Mouse (Mus musculus) T-cell, adult 2 months (primary cell): ENCODE measurements around the gene Mall.
A peak's percentile ranks its signal among the peaks of the same experiment; 100 is the strongest.

Experiments
- DNase-seq: peaks from one replicate; pipeline ENCODE4 v3.0.0; 2022; ENCODE audit warnings: low spot score

The Mall gene

DNA sequence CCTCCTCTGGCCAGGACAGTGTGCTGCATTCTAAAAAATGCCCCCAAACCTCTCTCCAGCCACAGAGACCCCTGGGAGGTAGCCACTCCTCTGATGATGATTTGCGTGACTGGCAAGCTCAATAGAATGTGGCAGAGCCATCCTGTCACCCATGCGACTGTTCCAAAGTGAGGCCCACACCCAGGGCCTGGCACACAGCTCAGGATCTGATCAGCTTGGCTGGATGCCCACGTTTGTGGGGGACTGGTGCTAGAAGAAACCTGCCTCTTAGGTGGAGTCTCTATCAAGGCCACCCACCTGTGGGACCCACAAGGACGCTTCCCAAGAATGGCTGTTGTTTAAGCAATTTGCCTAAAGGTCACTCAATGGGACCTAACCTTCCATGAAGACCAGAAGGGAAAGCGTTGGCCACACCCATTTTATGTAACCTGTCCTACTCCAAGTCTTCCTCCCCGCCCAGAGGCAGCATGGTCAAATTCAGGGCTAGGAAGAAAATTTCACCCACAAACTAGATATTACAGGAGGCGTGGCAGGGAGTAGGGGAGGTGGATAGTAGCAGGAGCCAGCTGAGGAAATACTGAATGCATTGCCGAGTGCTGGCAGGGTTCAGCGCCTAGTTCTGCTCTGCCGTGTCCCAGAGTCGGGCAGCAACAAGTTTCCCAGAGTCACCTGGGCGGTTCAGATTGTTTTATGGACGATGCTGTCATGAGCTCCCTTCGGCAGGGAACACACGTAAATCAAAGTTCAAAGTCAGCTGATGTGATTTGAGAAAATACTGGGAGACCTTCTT, 876 bp downstream of the Mall start:
- no peak for DNase-seq

DNA sequence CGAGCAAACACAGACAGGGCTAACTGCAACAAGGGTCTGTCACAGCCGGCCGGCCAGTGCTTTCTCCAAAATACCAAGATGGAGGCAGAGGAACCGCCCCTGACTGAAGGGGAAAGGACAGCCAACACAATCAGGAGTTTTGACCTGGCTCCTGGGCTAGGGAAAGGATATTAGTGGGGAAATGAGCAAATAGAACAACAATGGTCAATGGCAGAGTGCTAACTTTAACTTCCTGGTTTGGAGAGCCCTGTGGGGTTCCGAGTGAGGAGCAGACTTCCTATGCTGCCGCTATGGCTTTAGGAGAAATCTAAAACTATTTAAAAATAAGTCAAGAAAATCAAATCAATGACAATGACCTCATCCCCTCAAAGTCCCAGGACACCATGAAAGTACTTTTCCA, 1.6 kb downstream of the Mall start:
- DNase-seq: no peak

DNA sequence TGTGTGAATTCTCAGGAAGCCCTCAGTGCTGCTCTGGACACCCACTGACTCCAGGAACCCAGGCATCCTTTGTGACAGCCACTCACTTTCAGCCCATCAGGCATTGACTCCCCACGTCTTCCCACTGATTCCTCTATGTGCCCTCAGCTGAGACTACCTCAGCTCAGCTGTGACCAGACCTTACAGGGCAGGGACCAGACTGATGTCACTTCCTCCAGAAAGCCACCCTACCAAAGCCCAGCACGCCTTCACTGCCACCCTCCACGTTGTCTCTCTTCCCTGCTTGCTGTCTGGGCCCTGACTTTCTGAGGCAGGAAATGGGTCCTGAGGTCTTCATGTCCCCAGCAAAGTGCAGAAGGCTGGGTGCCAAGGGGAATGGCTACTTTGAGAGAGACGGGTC, 6.5 kb downstream of the Mall start:
- no peak for DNase-seq

DNA sequence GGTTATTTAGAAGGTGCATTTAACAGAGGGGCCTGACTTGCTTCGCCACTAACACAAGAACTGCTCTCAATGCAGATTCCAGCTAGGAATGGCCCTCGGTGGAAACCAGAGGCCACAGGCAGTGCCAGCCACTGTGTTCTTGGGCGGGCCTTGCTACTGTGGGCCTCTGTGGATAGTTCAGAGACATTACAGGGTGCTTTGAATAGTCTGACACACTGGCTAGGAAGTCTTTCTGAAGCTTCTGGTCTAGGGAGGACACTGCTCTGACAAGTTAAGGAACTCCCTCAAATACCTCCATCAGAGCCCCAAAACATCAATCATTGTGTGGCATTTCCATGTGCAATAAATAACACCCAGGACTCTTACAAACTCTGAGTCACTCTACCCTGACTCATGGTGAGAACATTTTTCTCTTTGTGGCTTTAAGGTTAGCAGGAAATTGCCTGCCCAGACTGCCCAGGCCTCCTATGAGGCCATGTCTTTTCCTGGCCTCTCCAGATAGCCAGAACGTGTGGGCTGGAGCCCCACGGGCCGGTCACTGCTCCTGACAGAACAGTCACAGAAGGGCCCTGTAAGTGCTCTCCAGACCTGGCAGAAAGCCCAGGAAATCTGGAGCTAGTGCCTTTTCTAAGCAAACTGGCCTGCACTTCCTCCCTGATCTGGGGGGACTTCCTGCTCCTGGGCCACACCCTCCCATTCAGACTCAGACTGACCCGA, 7.4 kb downstream of the Mall start:
- no peak for DNase-seq

DNA sequence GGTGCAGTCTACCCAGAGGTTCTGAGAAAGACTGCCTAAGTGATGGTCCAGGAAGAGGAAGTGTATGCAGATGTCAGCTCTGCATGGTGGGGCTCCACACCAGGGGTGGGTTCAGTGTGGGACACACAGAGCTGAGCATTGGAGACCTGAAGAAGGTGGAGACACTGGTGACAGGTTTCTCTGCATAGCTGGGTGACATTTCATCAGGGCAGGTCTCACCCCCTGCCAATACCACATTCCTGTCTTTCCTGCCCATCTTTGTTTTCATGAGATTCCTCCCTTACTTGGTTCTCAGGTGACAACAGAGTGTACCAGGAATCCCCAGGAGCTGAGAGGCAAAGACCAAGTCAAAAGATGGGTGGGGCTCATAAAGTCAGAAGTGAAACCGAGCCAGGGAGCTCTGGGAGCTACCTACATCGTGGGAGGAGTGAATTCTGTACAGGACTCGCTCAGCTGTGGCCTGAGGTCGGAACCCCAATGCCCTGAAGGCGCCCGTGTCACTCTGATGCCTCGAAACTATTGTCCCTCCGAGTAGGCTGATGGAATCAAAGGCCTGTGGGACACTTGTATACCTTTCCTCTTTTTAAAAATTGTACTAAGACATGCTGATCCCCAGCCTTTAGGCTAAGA, 10.8 kb downstream of the Mall start:
- DNase-seq: no peak

DNA sequence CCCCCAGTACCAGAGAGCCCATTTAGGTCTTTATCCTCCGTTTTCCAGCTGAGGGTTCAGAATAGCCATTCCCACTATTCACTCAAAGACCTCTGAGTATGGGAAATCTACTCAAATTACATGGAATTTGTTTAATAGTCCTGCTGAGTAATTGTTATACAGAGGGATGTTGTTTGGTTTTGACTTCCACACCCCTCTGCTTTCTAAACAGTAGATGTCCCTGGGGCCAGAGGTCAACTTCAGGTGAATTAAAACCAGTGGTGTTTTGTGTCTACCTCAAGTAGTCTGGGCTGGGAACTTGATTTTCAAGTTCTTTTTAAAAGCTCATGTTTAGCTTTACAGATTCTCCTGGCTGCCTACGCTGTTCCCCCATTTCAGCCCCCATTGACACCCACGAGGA, 15.0 kb downstream of the Mall start:
- DNase-seq: no peak

DNA sequence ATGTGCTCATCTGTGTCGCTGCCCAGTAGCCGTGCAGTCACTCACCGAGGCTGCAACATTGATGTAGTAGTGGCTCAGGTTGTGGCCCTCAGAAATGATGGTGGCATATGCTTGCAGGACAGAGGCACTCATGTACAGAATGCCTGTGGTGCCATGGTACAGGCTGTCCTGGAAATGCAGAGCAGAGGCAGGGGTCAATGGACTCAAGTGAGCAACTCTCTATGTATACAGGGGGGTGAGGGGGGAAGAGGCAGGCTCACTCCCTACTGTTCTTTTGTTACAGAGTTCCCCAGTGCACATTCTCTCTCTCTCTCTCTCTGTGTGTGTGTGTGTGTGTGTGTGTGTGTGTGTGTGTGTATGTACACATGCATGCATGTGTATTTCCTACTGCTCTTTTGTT, 20.9 kb downstream of the Mall start:
- no peak for DNase-seq

DNA sequence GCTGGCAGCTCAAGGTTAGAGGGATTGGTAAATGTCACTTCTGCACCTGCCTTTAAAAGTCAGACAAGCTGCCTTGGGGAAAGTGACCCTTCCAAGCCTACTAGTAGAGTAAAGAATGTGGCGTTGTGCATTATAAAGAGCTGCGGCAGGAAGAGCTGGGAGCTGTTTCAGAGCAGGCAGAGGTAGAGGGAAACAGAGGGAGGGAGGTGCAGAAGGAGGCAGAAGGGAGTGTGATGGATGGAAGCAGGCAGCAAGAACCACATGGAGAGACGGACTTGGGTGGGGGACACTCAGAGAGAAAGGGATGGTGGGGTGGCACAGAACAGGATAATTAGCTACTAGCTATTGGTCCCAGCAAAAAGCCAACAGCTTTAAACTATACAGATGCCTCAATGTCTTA, 21.7 kb downstream of the Mall start:
- DNase-seq: no peak

DNA sequence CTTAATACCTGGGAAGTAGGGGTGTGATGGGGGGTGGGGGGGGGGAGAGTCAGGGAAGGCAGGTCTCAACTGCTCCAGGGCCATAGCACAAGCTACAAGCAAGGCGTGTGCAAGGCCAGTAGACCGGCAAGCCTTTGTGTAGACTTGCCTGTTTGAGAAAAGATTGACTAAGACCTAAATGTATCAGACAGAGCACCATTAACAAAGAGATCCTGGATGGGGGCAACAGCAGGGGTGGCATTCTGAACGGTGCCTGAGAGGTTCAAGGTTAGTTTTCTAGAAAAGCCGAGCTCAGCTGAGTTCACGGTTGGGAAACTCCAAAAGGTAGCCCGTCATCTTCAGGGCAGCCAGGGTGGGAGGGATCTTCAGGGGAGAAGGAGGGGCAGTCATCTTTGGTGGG, 24.5 kb downstream of the Mall start:
- DNase-seq: no peak

DNA sequence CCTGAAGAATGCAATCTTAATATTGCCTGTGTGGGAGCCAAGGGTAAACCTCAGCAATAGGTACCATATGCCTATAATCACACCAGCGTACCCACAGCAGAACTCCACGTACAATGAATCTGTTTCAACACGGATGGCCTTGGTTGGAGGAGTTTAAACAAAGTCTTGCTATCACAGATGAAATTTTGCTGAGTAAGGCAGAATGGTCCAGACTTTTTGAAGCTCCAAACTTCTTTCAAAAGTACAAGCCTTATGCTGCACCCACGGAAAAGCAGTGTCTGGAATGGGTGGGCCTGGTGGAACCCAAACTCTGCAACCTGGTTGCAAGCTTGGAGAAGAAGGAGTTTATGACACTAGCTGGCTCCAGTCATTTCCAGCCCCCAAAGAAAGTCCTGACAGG, 40.5 kb downstream of the Mall start:
- DNase-seq: no peak

DNA sequence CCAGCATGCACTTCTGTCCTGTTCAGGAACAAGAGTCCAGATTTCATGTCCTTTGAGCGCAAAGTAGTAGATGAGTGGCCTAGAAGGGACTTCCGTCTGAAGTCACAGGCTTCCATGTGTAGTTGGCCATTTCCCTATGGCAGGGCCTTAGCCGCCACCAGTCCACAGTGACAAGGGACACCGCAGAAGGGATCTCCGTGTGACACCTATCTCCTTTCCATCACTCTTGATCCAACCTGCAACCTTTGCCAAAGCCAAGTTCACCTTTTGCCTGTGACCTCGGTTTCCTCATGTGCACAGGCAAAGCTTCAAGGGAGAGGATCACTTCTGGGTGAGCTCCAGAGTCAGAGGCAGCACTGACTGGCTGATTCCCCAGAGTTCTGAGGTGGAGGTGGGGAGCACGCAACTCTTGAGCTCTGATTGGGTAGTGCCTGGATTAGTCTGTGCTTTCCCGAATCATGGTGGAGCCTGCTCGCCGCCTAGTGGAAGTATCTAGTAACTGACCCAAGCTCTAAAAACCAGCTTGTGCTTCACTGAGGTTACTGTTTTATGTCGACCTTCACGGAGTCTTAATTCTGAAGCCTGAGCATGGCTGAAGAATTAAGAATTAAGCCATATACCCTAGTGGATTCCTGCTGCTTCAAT, 45.9 kb downstream of the Mall start:
- DNase-seq: peak; percentile 67

DNA sequence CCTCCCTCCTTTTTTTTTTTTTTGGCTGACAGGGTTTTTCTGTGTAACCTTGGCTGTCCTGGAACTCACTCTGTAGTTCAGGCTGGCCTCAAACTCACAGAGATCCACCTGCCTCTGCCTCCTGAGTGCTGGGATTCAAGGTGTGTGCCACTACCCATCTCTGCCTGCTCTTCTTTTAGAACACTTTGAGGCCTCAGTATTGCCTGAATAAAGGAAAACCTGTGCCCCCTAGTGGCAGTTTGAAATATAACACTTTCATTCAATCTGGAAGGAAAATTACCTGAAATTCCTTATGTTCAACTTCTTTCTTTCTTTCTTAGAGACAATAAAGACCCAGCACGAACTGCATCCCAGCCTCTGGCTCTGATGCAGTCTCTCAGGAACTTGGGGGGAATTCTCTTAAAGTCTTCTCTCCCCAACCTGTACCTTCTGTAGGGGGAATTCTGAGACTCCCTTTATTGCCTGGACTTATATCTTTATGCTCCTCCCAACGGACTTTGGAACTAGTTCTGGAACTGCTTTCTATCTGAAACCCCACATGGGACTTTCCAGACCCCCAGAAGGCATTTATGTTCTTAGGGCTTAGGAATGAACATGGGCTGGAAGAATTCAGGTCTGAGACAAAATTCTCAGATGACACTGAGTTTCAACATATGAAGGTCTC, 61.8 kb downstream of the Mall start:
- DNase-seq: peak; percentile 24

DNA sequence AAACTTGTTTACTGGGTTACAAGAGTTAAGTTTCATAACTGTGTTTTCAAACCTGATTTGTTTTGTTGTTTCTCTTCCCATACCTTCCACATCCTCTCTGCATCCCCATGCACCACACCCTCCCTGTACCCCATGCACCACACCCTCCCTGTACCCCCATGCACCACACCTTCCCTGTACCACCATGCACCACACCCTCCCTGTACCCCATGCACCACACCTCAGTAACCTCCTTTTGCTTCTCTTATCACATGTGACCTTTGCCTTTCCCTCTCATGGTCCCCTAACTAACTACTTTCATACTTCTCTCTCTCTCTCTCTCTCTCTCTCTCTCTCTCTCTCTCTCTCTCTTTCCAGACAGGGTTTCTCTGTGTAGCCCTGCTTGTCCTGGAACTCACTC, 62.7 kb downstream of the Mall start:
- no peak for DNase-seq

DNA sequence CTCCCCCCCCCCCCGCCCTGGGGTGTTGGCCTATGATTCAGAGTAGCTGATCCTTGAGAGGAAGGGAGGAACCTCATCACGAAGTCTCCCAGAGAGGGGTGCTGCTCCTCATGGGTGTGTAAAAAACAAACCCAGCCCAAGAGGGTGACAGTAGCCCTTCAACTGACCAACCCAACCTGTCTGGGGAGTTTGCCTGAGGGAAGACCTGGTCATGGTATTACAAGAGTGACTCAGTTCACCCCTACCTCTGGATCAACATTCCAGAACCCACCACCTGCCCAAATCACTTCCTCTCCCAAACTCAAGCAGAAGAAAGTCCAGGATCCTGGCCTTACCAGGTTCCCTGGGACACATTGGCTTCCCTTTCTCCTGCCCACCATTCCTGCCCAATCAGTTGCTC, 67.0 kb downstream of the Mall start:
- no peak for DNase-seq

DNA sequence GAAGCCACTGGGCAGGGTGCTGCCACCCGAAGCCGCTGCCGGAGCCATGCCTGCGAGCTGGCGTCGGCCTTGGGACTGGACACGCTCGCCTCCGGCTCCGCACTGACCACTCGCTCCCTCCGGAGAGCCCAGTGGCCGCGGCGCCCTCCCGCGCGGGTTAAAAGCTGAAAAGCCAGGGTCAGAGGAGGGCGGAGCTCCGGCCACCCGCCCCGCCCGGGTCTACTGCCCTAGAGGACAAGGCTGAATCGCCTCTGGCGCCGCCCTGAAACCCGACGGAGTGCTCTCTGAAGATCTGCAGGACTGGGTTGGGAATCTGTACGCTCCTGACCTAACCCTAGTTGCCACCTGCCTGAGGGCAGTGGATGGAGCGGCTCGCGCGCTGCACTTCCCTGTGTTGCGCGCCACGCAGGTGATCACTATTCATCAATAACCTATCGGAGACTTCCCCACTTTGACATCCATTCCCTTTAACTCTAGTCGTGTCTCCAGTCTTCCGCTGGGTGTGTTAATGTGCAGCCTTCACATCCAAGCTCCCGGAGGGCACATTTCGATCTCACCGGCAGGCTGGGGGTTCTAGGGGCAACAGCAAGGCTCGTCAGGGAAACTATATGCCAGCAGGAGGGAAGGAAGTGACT, 73.5 kb downstream of the Mall start, which contains the start of gene Mal:
Gene Mal, minus strand, starts transcription at position 610 of the 635 bp plus-strand sequence.
- no peak for DNase-seq

DNA sequence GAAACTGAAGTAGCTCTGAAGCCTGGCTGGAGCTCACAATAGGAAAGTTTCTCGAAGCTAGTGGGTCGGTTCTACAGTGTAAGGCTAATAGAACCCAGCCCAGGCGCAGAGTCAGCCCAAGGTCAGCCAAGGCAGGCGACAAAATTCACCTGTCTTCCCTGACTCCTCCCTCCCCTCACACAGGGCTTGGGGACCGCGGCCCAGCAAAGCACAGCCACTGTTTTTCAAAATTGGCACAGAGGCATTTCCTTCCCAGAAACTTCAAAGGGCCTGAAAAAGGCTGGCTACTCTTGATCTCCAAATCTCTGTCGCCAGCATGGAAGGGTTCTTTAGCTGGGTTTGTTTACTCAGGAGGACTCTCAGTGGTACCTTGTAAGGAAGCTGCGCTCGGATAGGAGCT, 74.3 kb downstream of the Mall start:
- no peak for DNase-seq

DNA sequence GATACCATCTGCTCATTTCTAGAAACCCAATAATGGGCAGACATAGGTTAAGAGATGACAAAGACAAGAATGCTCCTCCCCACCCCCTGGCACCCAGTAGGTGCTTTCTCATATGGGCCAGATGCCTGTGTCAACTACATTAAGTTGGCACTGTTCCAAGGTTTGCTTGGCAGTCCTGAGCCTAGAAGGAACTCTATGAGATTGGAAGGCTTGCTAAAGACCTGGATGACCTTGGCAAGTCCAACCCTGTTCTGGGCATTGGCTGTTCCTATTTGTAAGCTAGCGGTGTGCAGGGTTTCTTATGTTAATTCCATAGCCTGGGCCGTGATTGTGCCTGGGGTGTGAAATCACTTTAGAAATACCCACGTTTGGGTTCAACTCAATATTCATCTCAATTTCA, 74.9 kb downstream of the Mall start:
- DNase-seq: no peak
